Mouse (Mus musculus): ENCODE measurements around the gene Ceacam16.

Ceacam16 gene

GRCm38 (mm10) chr7:19861199-19861598 is at the start of gene Ceacam16:
Gene Ceacam16 (minus strand): TSS chr7:19861299.
- no peak for DNase-seq

GRCm38 (mm10) chr7:19910421-19911291 is 49.6 kb upstream of the Ceacam16 start:
- peak; percentile 62 for DNase-seq

DNA sequence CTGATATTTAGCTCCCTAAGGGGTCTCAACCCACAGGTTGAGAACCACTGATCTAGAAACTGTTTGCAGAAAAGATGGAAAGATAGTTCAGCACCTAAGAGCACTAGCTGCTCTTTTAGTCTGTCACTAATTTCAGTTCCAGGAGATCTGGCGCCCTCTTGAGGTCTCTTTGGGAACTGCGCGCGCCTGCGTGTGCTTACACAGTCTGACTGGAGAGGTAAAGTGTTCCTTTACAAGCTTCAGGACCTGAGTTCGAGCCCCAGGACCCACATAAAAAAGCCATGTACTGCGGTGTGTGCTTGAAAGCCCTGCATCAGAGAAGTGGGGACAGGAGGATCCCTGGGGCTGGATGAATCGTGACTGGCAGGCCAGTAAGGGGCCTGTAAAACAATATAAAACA is 28.8 kb upstream of the Ceacam16 start:
- DNase-seq, result no peak

DNA sequence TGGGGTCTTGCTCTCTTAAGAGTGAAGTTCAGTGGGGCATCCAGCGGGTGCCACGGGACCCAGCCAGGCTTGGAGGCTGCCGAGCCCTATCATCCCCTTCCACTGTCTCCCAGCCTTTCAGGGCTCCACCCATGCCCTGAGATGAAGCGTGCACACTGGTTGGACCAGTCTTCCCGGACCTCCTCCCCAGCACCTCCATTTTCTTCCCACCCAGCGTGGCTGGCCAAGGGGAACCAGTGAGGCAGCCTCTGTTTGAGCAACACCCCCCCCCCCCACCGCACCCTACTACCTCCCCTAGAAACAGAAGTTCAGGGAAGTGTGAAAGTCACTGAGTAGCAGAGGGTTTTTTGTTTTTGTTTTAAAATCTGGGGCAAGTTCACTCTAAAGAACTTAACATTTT is 26.8 kb upstream of the Ceacam16 start, which contains the start of gene Ceacam19:
Gene Ceacam19 (minus strand): TSS at position 117 of the 400 bp plus-strand sequence.
- no peak for DNase-seq

DNA sequence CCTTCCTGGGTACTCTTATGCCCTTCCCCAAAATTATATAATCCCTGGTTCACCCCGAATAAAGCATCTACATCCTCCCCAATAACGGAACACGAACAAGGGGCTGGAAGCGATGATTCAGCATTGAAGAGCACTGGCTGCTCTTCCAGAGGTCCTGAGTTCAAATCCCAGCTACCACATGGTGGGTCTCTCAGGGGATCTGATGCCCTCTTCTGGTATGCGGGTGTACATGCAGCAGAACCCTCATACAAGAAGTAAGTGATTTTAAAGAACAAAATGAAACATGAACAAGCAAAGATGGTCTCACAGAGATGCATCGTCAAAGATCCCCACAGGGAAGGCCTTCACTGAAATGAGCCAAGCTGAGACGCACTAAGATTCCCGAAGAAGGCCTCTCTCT is 19.7 kb upstream of the Ceacam16 start:
- DNase-seq, result no peak

GRCm38 (mm10) chr7:19876781-19877425 is 15.8 kb upstream of the Ceacam16 start:
- no peak for DNase-seq

DNA sequence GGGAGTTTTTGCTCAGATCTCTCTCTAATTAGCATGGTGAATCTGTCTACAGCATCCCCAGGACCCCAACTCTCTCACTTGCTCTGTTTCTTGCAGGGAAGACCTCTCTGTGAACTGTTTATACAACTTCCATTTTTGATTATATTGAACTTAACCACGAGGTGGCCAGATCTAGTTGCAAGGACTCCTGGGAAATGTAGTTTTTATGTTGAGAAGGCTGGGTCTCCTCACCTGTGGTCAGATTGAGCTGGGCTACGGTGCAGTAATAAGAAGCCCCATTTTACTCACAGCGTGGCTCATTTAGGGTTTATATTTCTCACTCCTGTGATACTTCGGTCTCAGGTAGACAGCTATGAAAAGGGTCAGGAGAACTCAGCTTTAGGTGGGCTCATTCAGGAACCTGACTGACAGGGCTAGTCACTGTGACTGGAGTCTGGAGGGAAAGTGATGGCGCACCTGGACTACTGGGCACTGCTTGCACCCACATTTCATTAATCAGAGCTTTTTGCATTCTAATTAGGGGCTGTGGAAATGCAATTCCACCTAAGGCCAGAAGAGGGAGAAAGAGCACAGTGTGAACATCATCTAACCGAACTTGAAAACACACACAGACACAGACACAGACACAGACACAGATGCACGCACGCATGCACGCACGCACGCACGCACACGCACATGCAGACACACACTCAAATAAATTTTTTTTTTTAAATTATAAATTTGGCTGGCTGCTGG is 15.0 kb upstream of the Ceacam16 start:
- no peak for DNase-seq

GRCm38 (mm10) chr7:19871943-19872601 is 11.0 kb upstream of the Ceacam16 start:
- no peak for DNase-seq

- DNase-seq, result no peak
Measured at GRCm38 (mm10) chr7:19871137-19871621, 10.1 kb upstream of the Ceacam16 start.

- no peak for DNase-seq
Measured at GRCm38 (mm10) chr7:19867751-19868399, 6.8 kb upstream of the Ceacam16 start.

- no peak for DNase-seq
Measured at GRCm38 (mm10) chr7:19866490-19866889, 5.4 kb upstream of the Ceacam16 start.

DNA sequence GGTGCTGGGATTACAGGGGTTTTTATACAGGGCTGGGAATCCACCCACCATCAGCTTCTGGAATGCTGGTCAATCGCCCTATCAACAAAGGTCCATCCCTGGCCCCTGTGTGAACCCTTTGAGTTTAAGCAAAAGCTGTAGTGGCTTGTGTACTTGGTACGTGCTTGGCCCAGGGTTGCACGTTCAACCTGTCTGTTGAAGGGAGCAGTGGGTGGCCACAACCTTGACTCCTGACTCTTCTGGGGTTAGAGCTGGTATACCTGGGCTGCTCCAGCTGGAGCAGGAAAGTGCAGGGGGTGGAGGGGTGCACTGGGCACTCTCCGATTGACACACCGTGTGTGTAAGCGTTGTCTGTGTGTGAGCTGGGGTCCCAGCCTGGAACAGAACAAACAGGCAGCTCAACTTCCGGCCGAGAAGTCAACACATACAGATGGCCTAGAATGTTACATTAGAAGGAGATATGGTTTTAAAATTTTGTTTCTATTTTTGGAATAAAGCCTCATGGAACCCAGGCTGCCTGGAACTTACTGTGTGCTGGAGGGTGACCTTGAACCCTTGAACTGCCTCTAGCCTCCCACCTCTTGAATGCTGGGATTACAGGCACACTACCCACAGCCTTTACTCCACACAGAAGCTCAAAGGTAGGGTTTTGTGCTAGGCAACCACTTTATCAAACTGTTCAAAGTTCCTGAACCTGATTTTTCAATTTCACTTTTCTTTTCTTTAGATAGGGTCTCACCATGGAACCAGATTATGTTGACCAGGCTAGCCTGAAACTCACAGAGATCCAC is 4.3 kb upstream of the Ceacam16 start:
- DNase-seq, result no peak

DNA sequence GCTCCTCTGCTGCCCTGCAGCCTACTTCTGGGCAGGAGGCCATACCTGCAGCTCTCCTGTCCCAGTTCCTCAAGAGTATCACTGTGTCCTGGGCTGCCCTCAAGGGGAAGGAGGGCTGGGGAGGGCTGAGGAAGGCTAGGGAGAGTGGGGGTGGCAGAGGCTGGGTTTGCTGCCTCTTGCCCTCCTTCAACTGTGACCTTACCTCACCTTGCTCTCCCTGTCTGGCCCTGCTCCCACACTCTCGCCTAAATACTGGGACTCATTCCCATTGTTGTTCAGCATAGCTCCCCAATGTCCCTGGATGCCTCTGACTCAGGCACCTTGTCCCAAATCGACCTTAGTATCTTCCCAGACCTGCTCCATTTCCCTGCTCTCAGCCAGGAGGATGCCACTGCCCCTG is 3.1 kb upstream of the Ceacam16 start:
- no peak for DNase-seq

GRCm38 (mm10) chr7:19859740-19860139 is 1.4 kb downstream of the Ceacam16 start:
- DNase-seq, result no peak

GRCm38 (mm10) chr7:19856283-19856682 is 4.8 kb downstream of the Ceacam16 start:
- no peak for DNase-seq

DNA sequence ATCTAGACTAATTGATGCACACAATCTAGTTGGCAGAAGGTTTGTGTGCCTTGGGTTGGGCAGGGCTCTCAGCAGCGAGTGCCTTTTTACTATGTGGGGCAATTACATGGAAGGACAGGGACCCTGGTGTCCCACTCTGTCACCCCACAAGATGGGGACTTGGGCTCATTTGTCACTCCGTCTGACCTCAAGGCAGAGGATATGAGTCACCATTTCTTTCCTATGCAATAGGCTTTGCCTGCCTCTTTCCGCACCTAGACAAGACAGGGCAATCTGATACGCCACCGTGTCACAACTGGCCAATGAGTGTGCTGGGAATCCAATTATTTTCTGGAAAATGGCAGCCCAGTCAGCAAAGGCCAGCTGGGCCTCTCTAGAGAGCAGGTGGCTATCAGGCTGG is 5.4 kb downstream of the Ceacam16 start:
- no peak for DNase-seq

- no peak for DNase-seq
Measured at GRCm38 (mm10) chr7:19853526-19853925, 7.6 kb downstream of the Ceacam16 start.

- no peak for DNase-seq
Measured at GRCm38 (mm10) chr7:19851858-19852570, 9.1 kb downstream of the Ceacam16 start, which contains the start of gene Gm19345. Gene Gm19345 (plus strand): TSS chr7:19852003.

DNA sequence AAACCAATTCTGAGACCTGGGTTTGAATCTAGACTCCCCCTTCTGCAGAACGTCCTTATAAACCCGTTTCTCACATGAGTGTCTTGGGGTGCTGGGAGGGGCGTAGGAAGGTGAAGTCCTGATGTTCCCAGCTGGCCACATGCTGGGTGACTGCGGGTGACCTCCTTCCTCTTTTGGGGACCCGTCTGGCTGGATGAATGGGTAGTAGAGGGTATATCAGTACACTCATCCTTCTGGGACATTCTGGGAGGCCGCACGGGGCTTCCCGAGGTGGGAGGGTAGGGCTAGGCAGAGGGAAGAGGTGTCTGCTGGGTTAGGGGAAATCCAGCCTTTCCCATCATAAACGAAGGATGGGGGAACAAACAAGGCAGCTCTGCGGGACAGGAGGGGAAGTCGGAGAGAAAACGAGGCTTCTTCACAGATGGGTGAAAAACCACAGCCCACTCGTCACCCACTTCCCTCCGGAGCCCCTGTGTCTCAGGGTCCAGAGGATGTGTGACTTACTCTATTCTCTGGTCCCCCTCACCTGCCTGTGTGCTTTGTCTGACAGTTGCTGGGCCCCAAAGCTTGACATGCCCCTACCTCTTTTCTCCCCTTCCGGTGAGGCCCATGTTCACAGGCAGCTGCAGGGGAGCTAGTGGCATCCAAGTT is 16.5 kb downstream of the Ceacam16 start:
- DNase-seq, result no peak

DNA sequence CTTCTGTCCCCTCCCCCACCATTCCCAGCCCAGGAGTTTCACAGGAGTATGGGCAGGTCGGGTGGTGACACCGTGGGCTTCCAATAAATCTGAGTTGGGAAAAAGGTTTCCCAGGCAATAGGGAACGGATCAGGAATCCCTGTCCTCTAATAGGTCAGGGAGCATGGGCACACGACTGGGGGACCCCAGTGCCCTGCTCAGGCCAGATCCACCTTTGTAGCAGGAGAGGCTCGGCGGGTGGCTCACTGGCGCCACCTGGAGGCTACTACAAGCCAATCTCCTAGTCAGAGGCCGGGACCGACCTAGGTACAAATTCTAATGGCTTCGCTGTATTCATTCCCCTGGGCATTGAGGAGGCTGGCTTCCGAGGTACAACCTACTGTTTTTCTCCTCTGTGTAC is 17.5 kb downstream of the Ceacam16 start:
- DNase-seq, result no peak
